Mouse (Mus musculus): Measurements from ENCODE around the gene Grin2b.

DNA sequence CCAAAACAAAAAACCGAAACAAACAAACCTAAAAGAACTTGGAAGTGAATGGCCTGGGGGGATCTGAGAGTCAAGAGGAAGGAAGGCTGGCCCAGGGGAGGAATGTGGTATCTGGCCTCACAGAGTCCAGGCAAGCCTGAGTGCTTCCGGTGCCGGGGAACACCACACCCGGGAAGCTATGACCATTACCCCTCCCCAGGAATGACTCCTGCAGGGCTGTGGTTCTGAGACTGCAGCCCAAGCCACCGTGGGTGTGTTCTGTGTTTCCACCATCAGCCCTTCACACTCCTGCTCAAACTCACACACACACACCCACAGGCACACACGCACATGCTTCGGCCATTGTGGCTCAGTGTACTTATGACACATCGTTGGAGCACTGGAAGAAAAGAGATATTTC, 459.6 kb downstream of the Grin2b start:
- TF ChIP-seq CTCF (IDR thresholded peaks at IDR 0.05; ENCODE audit: borderline replicate concordance, extremely low read depth, insufficient read depth, insufficient read length) (no peak), POLR2A (IDR thresholded peaks at IDR 0.05; ENCODE audit: borderline replicate concordance, extremely low read depth, insufficient read depth, insufficient read length, poor library complexity, severe bottlenecking) (no peak)

Measured in brain, embryonic 14.5 days (tissue).